Mouse (Mus musculus): Measurements from ENCODE around the gene Plcl2. TPM values are rescaled to one million over a fixed set of nuclear protein-coding genes. Genes with fewer than 3 reads are reported as not detected.

Plcl2 gene
- total RNA-seq, 2 experiments from 2014 or later, result 7.9 to 11.5 TPM

- no peak for DNase-seq
- intact Hi-C loops (cut with DNase I), result no loop called here
Measured at GRCm38 (mm10) chr17:50499091-50499790, 10.0 kb upstream of the Plcl2 start.

GRCm38 (mm10) chr17:50500806-50501205 is 8.4 kb upstream of the Plcl2 start:
- DNase-seq, result no peak
- intact Hi-C loops (cut with DNase I), result no loop called here

DNA sequence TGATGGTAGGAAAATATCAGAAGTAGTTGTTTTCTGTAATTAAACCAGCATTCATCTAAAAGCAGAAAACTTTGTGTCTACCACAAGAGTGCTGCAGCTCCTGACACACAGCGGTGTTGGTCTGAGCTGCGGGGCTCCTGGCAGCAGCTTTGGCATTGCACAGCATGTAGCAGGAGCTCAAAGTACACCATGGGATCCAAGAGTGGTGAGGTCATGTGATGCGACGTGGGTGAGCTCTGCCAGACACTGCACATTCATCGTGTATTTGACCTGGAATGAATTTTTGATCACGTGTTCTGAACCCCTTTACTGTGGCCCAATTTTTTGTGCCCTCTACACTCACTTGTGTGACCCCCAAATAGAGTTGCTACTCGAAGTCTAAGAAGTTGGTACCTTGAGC is 6.1 kb upstream of the Plcl2 start:
- DNase-seq, result no peak
- intact Hi-C loops (cut with DNase I), result no loop called here

- intact Hi-C loops (cut with DNase I), result no loop called here
- no peak for DNase-seq
Measured at GRCm38 (mm10) chr17:50504070-50504846, 4.9 kb upstream of the Plcl2 start.

- intact Hi-C loops (cut with DNase I), result loop anchor here (5.0 kb wide), 2 partner anchors 214 to 291 kb away; partner anchors contain the start of gene Dazl
- no peak for DNase-seq
Measured at GRCm38 (mm10) chr17:50505910-50506634, 3.1 kb upstream of the Plcl2 start.

DNA sequence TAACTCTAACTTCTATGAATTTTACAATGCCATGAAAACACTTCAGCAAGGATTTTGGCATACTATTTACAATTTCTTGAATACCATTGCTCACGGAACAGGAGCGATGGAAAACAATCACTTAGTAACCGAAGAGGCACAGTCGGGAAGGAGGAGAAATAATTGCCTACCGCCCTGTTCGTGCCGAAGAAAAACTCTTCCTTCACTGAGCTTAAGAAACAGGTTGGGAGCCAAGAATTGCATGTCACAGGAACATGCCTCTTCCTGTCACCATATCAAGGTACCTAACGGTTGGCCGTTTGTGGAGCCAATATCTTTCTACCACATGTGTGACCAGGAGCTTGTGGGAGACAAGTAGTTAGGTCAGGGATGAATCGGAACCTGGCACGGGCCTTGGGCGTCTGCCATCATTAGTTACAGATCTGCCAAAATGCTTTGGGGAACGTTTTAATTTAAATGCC is 2.3 kb upstream of the Plcl2 start:
- no peak for DNase-seq
- intact Hi-C loops (cut with DNase I), result loop anchor here (5.0 kb wide), 2 partner anchors 215 to 290 kb away; partner anchors contain the start of gene Dazl

DNA sequence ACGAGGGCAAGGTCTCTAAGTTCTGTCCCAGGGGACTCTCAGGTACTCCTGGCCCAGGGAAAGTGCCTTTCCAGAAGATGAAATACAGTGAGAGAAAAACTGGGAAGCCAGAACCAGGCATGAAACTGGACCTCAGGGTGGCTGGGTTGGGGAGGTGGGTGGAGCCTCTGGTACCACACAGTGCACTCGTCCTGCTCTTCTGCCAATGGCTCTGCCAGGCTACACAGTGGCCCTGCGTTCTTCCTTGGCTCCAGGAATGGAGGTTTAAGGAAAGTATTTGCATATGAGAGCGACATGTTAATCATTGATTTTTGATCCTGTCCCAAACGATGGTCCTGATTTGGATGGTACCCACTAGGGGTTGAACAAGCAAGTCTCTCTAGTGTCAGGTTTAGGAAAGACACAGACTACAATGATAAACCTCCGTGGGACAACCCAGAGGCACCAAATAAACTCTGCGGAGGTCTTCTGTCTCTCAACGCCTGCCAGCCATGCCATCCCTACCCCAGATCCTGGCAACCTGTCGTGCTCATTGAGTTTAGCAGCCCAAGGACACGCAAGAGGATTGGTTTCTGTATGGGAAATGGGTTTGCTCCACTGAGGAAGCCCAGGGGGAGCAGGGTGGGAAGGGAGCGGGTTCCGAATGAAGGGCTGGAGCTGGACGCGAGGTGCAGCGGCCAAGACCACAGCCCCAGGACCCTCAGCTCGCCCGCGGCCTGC is 988 bp upstream of the Plcl2 start:
- no peak for DNase-seq
- intact Hi-C loops (cut with DNase I), result loop anchor here (2.0 to 5.0 kb wide), 3 partner anchors 37 to 289 kb away; partner anchors contain the start of gene Dazl

GRCm38 (mm10) chr17:50508775-50509250 is 390 bp upstream of the Plcl2 start:
- peak; percentile 78 to 84 for DNase-seq
- intact Hi-C loops (cut with DNase I), result loop anchor here (1.0 to 5.0 kb wide), 4 partner anchors 38 to 288 kb away; partner anchors contain the start of gene Dazl

DNA sequence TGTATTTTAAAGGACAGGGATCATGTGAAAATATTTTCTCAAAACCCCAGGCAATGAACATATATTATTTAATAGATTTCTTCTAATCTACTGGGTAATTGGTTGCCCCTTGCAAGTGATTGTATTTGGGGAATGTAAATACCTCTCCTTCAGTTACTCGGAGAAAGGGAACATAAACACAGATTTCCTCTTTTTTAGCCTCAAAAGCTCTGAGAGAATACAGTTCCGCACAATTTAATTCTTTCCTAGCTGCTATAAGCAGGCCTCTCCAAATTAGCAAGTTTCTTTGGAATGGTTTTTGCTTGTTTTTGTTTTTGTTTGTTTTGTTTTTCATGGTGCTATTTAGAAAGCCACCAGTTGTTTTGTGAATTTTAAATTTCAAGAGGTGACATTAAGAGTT is 1.1 kb downstream of the Plcl2 start:
- intact Hi-C loops (cut with DNase I), result no loop called here
- DNase-seq, result no peak

- intact Hi-C loops (cut with DNase I), result no loop called here
- DNase-seq, result no peak
Measured at GRCm38 (mm10) chr17:50510741-50511140, 1.5 kb downstream of the Plcl2 start.

GRCm38 (mm10) chr17:50512222-50512621 is 3.0 kb downstream of the Plcl2 start:
- intact Hi-C loops (cut with DNase I), result no loop called here

GRCm38 (mm10) chr17:50512841-50513240 is 3.6 kb downstream of the Plcl2 start:
- intact Hi-C loops (cut with DNase I), result no loop called here
- no peak for DNase-seq

More at GRCm38 (mm10) chr17:50512222-50512621, 3.0 kb downstream of the Plcl2 start:
- DNase-seq, result no peak

GRCm38 (mm10) chr17:50513376-50513775 is 4.2 kb downstream of the Plcl2 start:
- intact Hi-C loops (cut with DNase I), result no loop called here
- no peak for DNase-seq

- intact Hi-C loops (cut with DNase I), result no loop called here
- no peak for DNase-seq
Measured at GRCm38 (mm10) chr17:50514012-50514411, 4.8 kb downstream of the Plcl2 start.

- DNase-seq, result no peak
- intact Hi-C loops (cut with DNase I), result no loop called here
Measured at GRCm38 (mm10) chr17:50515926-50516325, 6.7 kb downstream of the Plcl2 start.

DNA sequence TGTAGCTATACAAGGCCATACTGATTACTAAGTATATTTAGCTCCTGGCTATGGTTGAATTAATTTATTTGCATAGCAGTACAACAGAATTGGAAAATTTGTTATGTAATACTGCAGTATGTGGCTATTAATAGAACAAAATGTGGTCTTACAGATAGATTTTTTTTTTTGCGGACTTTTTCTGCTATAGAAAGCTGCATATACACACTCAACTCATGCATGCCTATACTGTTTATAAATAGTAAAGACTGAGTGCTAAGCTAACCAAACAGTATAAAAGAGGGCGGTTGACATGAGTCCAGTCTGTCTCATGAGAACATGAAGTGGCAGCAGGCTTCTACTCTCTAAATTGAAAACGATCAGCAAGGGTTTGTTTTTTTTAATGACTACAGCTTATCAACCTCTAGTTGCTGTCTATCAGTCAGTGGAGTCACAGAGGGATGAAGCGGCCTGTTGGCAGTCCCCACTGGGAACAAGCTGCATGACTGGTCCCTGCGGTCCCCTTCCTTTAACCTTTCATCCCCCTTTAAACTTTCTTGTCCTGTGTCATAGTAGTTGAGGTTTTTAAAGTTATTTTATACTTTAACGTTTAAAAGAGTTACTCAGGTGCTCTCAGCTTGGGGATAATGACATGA is 8.7 kb downstream of the Plcl2 start:
- intact Hi-C loops (cut with DNase I), result no loop called here
- no peak for DNase-seq

GRCm38 (mm10) chr17:50519588-50519987 is 10.4 kb downstream of the Plcl2 start:
- intact Hi-C loops (cut with DNase I), result no loop called here
- DNase-seq, result no peak

DNA sequence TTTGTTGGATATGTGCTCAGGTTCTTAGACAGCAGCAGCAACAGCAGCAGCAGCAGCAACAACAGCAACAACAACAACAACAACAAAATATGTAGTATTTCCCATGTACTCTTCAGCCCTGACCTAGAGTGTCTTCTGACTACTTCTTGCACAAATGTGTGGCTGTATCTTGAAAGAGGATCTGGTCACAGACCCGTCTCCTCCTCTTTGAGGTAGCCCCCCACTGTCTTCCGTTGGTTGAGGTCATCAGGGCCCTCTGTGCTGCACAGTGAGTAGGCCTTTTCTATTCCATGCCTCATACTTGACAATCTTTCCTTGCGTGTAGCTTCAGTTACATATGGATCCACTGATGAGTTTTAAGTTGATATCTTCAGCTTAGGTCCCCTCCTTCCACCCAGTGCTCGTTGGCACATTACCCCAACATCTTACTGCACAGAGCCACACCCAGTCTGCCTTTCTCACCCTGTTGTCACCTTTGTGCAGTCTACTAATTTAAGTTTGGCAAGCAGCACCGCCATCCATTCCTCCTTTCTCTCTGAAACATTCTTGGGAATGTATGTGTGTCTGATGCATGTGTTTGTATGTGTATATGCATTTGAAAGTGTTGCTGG is 13.4 kb downstream of the Plcl2 start:
- DNase-seq, result no peak

DNA sequence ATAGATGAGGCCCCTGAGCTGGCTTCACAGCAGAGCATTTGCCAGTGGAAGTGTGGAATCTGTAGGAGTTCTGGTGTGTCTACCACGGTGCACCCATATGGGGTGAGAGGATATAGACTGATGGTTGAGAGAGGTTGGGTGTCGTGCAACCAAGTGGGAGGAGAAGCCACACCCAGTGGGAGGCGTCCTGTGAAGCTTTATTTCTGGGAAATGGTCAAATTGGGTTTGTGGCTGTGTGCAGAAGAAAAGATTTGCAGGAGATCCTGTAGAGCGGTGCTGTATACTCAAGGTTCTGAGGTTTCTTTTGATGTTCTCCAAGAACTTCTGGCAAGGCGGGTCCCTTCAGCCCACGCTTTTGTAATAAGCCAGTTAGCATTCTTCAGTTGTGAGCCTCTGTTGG is 15.8 kb downstream of the Plcl2 start:
- no peak for DNase-seq
- intact Hi-C loops (cut with DNase I), result no loop called here

More for the DNA sequence above, 13.4 kb downstream of the Plcl2 start:
- intact Hi-C loops (cut with DNase I), result no loop called here

All from heart, postnatal 36 days (tissue).